Mouse (Mus musculus) left cerebral cortex, postnatal 25 days (tissue): ENCODE measurements around the gene Catip. TPM values are rescaled to one million over a fixed set of nuclear protein-coding genes. Genes with fewer than 3 reads are reported as not detected.

Source experiments
- DNase-seq, 2 experiments: peaks; one replicate each; pipeline ENCODE4 v3.0.0; 2022; ENCODE audit warnings: low spot score in 2 of 2, mixed read lengths in 1 of 2
- intact Hi-C: fragments of 180-260 bp; cut with DNase I; formaldehyde crosslinking; loops from one replicate; pipeline ENCODE4 v1.15.1; 2025
- total RNA-seq, 2 experiments: library from RNA; stranded (reverse); gene quantifications; 2 replicates each; pipeline ENCODE4 v1.2.3; 2021

Catip gene
- total RNA-seq, 2 experiments from 2014 or later: 0.55 to 0.80 TPM

DNA sequence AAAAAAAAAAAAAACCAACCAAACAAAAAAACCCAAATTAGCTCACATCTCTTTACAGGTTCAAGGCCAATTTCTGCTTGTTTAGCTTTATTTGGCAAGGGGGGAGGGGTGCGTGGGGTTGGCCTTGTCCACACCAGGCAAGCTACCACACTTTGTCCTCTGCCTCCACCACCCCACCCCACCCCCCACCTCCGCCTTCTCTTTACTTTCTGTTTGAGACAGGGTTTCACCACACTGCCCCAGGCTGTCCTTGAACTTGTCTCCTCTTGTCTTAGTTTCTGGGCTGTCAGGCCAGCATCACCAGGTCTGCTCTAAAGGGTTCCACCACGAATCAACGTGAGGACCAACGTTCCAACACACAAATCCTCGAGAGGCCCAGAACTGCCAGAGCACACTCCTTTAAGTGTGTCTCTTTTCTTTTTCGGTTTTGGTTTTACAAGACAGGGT is 17.2 kb downstream of the Catip start:
- intact Hi-C loops: no loop called here
- no peak for DNase-seq

DNA sequence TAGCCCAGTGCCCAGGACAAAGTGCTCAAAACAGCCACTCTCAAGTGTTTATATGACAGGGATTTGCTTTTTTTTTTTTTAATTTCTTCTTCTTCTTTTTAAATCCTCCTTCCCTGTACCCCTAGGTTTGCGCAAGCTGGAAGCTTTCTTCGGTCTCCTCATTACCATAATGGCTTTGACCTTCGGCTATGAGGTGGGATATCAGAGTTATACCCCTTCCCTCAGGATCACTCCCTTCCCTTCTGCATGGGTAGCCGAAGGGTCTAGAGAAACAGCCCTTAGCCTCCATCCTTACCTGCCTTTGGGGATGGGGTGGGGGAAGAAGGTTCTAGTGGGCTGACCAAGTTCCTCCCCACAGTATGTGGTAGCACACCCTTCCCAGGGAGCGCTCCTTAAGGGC is 18.6 kb downstream of the Catip start:
- no peak for DNase-seq
- intact Hi-C loops: no loop called here

DNA sequence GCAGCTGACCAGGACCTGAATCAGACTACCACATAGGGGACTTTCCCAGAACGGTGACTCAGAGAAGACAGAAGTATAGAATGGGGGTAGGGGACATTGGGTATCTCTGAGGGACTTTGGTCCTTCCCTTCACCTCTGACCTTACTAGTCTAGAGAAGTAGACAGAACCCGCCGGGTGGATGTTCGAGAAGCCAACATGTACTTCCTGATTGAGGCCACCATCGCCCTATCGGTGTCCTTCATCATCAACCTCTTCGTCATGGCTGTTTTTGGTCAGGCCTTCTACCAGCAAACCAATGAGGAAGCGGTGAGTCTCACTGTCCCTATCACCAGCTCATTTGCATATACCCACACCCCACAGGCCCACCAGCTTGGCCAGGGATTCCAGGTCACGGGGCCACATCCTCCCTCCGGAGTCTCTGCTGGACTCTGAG is 19.7 kb downstream of the Catip start:
- no peak for DNase-seq
- intact Hi-C loops: no loop called here

DNA sequence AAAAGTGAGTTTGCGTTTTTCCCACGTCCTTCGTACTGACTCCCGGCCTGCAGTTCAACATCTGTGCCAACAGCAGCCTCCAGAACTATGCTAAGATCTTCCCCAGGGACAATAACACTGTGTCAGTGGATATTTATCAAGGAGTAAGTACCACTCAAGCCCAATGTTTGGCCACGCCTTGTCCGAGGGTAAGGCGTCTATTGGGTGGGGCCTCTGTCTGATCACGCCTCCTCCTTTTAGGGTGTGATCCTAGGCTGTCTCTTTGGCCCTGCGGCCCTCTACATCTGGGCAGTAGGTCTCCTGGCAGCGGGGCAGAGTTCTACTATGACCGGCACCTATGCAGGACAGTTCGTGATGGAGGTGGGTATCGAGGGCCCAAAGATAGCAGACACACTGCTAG is 21.5 kb downstream of the Catip start:
- no peak for DNase-seq
- intact Hi-C loops: no loop called here

DNA sequence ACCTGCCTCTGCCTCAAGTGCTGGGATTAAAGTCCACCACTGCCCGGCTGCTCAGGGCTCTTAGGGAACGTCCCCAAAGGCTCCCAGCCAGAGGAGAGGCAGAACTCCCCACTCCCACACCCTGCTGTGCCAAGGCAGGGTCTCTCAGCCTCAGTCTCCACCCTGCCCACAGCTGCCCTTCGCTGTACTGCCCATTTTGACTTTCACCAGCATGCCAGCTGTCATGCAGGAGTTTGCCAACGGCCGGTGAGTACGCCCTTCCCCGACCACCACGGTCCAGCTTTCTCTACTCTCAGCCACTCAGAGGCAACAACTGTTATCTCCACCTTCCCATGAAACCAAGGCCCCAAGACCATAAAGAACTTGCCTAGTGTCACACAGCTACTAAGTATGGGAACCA is 22.6 kb downstream of the Catip start:
- intact Hi-C loops: no loop called here
- DNase-seq: no peak

DNA sequence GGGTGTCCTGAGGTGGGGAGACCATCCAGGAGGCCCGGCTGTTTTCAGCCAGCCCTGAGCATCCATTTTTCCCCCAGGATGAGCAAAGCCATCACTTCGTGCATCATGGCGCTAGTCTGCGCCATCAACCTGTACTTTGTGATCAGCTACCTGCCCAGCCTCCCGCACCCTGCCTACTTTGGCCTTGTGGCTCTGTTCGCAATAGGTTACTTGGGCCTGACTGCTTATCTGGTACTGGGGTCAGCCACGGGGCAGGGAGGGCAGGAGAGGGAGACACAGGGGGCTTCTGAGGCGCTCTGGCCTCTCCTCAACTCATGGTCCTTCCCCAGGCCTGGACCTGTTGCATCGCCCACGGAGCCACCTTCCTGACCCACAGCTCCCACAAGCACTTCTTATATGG is 23.2 kb downstream of the Catip start:
- DNase-seq: no peak
- intact Hi-C loops: no loop called here

DNA sequence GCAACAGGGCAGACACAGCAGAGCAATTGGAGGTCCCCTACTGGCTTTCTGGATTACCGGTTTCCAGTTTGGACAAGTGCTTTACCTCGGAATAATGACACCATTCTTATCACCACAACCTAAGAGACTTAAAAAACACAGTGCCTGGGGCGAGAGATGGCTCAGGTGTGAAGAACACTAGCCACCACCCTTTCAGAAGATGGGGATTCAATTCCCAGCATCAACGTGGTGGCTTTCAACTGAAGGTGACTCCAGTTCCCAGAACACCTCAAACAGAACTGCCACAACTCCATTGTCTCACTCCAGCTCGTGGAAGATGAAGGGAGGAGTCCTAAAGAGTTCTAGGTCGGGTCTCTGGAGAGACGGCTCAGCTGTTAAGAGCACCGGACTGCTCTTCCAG is 23.6 kb downstream of the Catip start:
- intact Hi-C loops: no loop called here
- DNase-seq: no peak

DNA sequence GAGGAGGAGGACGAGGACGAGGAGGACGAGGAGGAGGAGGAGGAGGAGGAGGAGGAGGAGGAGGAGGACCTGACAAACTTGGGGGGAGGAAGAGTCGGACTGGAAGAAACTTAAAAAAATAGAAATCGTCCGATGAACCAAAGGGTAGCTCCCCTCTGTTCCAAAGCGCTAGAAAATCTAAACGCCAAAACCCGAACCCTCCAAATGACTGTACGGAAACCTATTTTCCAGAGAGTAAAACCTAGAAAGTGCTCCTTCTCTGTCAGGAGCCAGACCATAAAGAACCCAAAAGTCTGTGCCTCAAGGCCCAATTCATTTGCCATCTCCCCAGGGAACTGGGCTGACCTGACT is 24.4 kb downstream of the Catip start:
- intact Hi-C loops: loop anchor here (2.0 kb wide), 1 partner anchor 74 kb away; no protein-coding TSS in a partner anchor
- no peak for DNase-seq

DNA sequence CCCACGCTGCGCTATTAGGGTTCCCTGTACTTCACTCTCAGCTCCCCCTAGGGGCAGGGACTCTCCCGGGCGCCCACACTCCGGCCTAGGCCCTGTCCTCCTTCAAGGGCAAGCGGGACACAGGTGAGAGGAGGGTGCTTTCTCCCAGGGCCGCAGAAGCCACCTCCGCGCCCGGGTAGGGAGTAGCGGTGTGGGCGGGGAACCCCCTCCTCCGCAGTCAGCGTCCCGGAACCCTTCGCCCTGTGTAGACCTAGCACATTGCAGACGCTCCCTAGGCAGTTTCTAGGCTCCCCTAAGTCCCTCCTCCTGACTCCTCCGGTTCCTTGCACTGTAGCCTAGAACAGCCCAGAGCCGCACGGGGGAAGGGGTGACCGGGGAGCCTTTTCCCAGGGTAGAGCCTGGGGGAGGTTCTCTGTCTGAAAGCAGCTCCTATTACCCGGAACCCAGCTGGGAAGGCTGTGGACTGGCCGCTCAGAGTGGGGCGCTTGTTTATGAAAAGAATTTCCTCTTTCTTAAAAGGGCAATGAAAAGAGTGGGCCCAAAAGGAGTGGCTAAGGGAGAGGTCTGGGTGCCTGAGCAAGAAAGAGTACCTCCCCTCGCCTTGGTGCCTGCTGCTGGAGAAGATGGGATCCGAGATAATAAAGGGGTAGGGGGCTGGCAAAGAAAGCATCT is 24.9 kb downstream of the Catip start:
- peak; percentile 94 for DNase-seq
- intact Hi-C loops: loop anchor here (2.0 kb wide), 1 partner anchor 74 kb away; no protein-coding TSS in a partner anchor

DNA sequence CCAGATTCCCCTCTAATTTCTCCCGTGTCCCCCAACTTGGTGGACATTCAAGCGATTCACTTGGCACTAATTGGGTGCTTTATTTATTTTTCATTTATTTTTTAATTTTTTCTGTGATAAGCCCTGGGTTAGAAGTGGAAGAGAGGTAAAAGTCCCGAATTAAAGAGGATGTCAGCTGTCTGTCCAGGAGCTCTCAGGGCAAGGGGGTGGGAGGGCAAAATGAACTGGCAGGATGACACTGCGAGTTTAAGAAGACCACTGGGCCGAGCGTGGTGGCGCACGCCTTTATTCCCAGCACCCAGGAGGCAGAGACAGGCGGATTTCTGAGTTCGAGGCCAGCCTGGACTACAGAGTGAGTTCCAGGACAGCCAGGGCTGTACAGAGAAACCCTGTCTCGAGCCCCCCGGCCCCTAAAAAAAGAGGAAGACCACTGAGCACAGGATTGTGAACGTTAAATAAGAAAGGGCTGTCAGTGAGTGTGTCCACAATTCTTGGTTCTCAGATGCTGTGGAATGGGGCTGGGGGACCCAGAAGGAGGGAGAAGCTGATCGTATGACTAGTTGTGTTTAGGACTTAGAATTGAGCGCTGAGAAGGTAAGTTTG is 25.6 kb downstream of the Catip start:
- intact Hi-C loops: loop anchor here (2.0 kb wide), 1 partner anchor 75 kb away; no protein-coding TSS in a partner anchor

DNA sequence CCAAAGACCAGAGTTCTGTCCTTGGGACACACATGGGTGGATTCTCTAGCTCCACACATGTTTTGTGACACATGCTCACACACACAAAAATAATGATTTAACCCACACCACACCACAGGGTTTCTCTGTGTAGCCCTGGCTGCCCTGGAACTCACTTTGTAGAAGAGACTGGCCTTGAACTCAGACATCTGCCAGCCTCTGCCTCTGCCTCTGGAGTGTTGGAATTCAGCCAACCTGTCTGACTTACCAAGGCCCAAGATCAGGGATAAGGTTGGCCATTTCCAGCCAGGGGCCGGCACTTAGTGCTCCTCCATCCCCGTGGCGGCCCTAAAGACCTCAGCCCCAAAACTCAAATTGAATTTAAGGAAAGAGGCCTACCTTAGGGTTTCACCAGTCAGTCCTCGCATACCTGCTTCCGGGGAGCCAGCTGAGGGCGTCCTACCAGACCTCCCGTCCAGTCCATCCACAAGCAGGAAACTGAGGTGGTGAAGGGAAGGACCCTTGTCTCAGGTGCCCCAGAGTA is 26.6 kb downstream of the Catip start:
- intact Hi-C loops: no loop called here
- no peak for DNase-seq

More for the DNA sequence above, 25.6 kb downstream of the Catip start:
- DNase-seq: no peak

DNA sequence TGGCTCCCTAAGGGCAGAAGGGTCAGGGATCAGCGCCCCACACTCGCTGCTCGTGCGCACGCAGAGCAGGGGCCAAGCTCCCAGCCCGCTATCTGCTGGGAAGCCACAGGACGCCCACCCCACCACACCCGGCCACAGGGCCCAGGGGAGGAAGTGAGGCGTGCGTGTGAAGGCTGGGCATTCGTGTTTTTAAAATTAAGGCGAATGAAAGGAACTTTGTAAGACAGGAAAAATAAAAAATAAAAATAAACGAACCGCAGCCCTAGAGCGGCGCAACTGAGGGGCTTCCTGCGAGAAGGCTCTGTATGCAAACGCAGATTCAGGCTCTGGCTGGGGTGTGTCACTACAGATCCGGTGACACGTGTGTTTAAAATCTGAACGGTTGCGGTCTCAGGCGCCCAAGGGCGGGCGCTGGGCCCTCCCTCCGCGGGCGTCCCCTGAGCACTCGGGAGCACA is 28.0 kb downstream of the Catip start:
- intact Hi-C loops: loop anchor here (2.0 to 5.0 kb wide), 2 partner anchors 27 to 153 kb away; partner anchors contain the start of genes Arpc2 and Catip
- DNase-seq: no peak

DNA sequence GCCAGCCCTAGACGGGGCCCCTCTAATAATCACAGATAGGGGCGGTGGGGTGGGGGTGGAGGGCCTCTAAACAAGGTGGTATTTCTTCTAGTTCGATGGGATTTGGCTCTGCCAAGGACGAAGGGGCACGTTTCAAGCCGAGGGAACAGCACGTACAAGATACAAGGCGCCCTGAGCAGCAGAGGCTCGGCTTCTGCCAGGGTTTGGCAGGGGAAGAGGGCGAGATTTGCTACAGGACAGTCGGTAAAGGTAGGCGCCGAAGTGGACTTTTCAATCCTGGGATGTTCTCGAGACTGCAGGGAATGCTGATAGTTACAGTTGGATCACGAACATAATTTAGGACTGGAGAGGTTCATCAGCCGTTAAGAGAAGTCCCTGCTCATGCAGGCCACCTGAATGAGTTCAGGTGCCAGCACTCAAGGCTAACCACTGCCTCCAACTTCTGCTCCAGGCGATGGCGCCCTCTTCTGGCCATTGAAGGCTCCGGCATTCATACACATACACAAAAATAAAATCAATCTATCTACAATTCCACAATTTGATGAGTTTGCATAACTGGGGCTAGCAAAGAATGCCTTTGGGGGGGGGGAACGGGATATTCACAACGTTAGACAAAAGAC is 28.5 kb downstream of the Catip start:
- intact Hi-C loops: loop anchor here (2.0 to 5.0 kb wide), 2 partner anchors 28 to 153 kb away; partner anchors contain the start of genes Arpc2 and Catip
- DNase-seq: no peak

DNA sequence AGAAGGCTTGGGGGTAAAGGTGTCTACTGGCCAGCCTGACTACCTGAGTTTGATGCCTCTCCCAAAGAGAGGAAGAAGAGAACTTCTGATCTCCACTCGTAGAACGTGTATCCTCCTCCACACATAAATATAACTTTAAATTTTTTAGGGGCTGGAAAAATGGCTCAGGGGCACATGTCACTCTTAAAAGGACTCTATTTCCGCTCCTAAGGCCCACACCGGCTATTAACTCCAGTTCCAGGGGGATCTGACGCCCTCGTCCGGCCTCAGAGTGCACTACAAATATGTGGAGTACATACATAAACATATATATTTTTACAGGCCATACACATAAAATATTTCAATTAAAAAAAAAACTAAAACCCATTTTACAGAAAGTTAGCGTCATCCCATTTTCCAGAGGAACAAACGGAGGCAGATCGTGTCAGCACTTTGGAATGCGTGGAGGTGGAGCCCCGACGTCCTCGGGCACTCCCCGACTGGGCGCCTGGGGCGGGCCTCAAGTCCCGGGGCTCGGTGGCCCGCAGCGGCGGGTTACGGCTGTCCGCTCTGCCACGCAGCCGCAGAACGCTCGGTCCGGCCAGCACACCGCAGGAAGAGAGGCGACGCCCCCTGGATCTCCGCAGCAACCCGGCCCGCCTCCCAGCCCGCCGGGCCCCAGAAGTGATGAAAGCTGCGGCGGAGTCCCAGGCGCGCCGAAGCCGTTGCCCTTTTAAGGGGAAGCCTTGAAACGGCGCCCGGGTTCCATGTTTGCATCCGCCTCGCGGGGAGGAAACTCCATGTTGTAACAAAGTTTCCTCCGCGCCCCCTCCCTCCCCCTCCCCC is 29.2 kb downstream of the Catip start, which contains the start of gene Ctdsp1:
Ctdsp1 (plus strand) TSS at position 586 of the 825 bp plus-strand sequence.
- intact Hi-C loops: loop anchor here (2.0 to 5.0 kb wide), 2 partner anchors 28 to 154 kb away; partner anchors contain the start of genes Arpc2 and Catip
- DNase-seq: peak; percentile 95 to 96

DNA sequence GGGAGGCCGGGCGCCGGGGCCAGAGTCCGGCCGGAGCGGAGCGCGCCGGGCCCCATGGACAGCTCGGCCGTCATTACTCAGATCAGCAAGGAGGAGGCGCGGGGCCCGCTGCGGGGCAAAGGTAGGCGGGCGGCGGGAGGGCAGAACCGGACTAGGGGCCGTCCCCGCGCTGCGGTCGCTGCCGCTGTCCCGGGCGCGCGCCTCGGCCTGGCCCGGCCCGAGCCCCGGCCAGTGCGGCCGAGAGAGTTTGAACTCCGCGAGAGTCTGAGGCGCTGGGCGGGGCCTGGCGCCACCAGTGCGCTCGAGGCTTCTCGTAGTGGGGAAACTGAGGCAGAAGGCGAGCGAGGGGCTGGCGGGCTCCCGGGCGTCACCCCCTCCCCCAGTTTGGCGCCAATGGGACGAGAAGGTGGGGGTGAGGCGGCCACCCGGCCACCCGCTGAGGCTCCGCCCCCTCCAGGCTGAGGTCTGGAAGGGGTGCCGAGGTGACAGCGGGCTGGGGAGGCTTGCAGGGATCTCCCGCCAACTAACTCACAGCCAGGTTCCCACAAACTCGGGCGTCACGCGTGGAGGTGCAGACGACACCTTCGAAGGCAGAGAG is 30.0 kb downstream of the Catip start:
- intact Hi-C loops: loop anchor here (2.0 to 5.0 kb wide), 2 partner anchors 29 to 155 kb away; partner anchors contain the start of genes Arpc2 and Catip
- peak in 1 of 2 experiments; percentile 27 for DNase-seq

DNA sequence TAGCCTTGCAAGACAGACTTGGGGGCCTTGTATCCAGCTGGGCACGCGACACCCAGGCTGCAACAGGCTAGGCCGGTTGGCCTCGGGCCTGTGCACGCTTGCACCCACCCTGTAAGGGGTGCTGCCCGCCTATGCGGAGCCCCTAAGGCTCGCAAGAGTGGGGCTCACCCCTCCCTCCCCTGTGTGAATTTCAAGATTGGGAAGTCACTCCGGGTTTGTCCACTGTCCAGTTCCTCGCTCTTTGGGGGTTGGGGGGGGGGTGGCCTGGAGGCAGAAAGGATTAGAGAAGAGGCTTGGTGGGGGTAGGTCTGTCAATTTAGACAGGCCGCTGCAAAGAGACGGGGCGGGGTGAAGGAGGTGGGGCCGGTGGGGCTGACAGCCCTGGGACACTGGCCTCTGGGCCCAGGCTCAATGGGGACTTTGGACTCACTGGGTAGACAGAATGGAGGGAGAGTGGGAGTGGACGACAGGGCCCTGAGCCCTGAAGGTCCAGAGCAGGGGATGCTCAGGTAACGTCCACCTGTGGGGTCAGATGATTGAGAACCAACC is 30.6 kb downstream of the Catip start:
- intact Hi-C loops: loop anchor here (5.0 kb wide), 1 partner anchor 155 kb away; the partner anchor contains the start of gene Arpc2
- DNase-seq: no peak

DNA sequence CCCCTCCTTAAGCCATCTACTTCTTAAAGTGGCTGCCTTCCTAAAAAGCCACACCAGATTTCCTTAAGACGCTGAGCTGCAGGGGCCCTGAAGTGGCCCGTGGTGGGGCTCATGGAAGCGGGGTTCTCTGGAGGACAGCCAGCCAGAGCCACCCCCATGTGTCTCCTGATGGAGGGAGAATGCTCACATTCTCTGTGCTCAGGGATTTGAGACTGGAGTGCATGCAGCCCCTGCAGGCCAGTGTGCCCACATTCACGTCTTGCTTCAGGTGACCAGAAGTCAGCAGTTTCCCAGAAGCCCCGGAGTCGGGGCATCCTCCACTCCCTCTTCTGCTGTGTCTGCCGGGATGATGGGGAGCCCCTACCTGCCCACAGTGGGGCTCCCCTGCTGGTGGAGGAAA is 31.1 kb downstream of the Catip start:
- intact Hi-C loops: loop anchor here (5.0 kb wide), 1 partner anchor 156 kb away; the partner anchor contains the start of gene Arpc2
- no peak for DNase-seq

DNA sequence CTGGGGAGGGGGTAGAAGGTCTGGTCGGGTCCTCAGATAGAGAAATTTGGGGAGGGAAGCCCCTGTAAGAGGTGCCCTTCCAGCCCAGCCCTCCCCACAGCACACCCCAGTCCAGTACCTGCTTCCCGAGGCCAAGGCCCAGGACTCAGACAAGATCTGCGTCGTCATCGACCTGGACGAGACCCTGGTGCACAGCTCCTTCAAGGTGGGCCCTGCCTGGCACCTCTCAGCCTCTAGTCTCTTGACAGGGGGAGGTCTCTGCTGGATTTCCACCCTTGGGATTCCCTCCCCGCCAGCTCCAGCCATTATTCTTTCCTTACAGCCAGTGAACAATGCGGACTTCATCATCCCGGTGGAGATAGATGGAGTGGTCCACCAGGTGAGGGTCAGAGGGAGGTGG is 31.8 kb downstream of the Catip start:
- no peak for DNase-seq
- intact Hi-C loops: loop anchor here (5.0 kb wide), 1 partner anchor 156 kb away; the partner anchor contains the start of gene Arpc2
